Mouse (Mus musculus) bone marrow, adult 2 months (tissue): Measurements from ENCODE around the gene F2rl1.

ENCODE experiments used
- CTCF ChIP-seq: fragments of 200-500 bp; IDR thresholded peaks from 2 replicates; pipeline ENCODE4 v1.5.1; 2011; ENCODE audit warnings: low read length, control low read depth; ENCODE audit not compliant: control insufficient read depth, insufficient read depth
- POLR2A ChIP-seq: fragments of 200-500 bp; IDR thresholded peaks from 2 replicates; pipeline ENCODE4 v1.6.1; 2011; ENCODE audit warnings: low read depth, mild to moderate bottlenecking, control low read depth, low read length, borderline replicate concordance; ENCODE audit not compliant: control insufficient read depth

DNA sequence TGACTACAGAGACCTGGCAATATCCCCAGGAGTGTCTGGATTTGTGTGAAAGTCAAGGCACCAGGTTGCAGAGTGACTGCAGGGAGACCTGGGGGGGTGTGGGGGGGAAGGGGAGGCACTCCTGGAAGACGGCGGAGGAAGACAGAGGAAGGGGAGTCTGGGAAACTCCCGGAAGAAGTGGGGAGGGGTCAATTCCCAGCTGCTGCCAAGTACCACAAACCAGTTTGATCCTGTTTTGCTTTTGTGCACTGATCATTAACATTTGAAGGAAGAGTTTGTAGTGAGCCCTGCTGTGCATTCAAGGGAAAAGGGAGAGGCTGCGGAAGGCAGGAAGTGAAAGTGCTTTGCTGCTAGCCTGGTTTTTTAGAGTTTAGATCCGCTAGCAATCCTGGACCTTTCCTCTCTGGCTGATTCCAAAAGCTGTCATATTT lies 9.1 kb upstream of the F2rl1 start:
- TF ChIP-seq POLR2A (no peak), CTCF (no peak)
